Mouse (Mus musculus): ENCODE data around the gene Sipa1l3. TPM values are rescaled to one million over a fixed set of nuclear protein-coding genes. Genes with fewer than 3 reads are reported as not detected.

Sipa1l3 gene
- polyA plus RNA-seq, 1 experiment, result 93.0 TPM

DNA sequence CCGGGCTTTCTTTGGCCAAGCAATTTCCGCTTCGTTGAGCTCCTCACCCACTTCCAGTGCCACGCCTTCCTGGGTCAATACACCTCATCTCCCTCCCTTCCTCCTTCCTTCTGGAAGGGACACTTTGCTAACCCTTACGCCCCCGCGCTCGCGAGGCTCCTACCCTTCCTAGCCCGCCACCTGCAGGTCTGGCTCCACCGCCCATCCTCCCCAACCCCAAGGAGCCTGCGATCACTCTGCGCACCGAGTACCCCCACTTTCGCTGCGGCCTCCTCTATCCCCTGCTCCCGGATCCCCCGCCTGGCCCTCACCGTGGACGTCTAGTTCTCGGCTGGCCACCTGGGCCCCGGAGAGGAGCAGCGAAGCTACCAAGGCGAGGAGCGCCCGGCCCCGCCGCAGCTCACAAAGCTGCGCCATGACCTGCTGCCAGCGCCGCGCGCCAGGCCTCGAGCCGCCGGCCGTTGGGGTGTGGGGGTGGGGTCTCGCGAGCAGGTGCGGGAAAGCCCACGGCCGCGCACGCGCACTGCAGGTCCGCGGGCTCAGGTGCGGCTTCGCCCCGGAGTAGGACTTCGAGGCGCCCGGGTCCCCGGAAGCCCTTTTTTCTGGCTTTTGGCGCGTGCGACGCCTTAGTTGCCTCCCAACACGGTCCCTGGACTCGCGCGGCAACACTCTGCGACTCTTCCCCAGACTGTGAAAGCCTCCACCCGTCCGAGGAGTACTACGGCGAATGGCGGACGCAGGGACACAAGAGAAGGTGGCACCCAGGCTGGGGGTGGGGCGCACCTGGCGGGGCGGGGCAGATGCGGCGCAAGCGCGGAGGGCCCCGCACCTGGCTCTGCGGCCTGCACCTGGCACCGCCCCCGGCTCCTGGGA is 237.0 kb downstream of the Sipa1l3 start, which contains the start of gene Spint2:
Gene Spint2, minus strand, starts transcription at position 712 of the 873 bp plus-strand sequence.
- Histone ChIP-seq H3K4me3 (ENCODE audit: control insufficient read depth, insufficient read depth, low read length) (peak within 1 kb of the TSS; percentile 84), H3K4me1 (replicated peaks; ENCODE audit: control insufficient read depth, insufficient read depth, low read length) (peaks cover 28% of the 10 kb centered on the region), H3K27me3 (ENCODE audit: control insufficient read depth, insufficient read depth, low read length) (no peaks in the 10 kb centered on the region), H3K27ac (ENCODE audit: control insufficient read depth, insufficient read depth, low read length) (peak within 1 kb of the TSS; percentile 85), H3K36me3 (ENCODE audit: control insufficient read depth, insufficient read depth, low read length) (no peaks in the 10 kb centered on the region; the same call in 1 of the 2 replicates)
- under 1% methylated on average over 80 of the region's 80 CpGs for WGBS
- TF ChIP-seq CTCF (IDR thresholded peaks at IDR 0.05; ENCODE audit: borderline replicate concordance, control insufficient read depth, extremely low read depth, insufficient read depth, low read length, poor library complexity) (0 out of 2 replicates have a peak, but pooled peaks have one; percentile 31), POLR2A (IDR thresholded peaks at IDR 0.05; ENCODE audit: control insufficient read depth, extremely low read depth, insufficient read depth, low read length, poor library complexity) (peak; percentile 62)
- peak; percentile 80 for DNase-seq

DNA sequence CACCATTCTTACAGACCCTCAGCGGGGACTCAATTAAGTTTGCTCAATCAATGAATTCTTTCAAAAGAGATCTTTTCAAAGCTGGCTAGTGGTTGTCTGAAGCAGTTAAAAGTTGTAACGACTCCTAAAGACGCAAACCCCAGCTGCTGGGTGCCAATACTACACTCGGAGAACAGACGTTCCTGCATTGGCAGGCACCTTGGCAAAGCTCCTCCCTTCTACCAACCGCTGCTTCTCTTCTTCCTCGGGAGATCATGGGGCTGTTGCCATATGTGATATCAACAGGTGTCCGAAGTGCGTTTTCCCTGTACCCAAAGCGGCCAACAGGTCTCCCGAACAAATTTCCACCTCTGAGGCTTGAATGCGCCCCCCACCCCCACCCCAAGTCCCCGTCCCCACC is 237.6 kb downstream of the Sipa1l3 start:
- Histone ChIP-seq H3K4me3 (ENCODE audit: control insufficient read depth, insufficient read depth, low read length) (peak overlapping the region; percentile 84), H3K36me3 (ENCODE audit: control insufficient read depth, insufficient read depth, low read length) (no peaks in the 10 kb centered on the region; the same call in 1 of the 2 replicates), H3K4me1 (replicated peaks; ENCODE audit: control insufficient read depth, insufficient read depth, low read length) (peaks cover 28% of the 10 kb centered on the region), H3K27ac (ENCODE audit: control insufficient read depth, insufficient read depth, low read length) (peak overlapping the region; percentile 85), H3K27me3 (ENCODE audit: control insufficient read depth, insufficient read depth, low read length) (no peaks in the 10 kb centered on the region)
- peak; percentile 52 for DNase-seq
- TF ChIP-seq CTCF (IDR thresholded peaks at IDR 0.05; ENCODE audit: borderline replicate concordance, control insufficient read depth, extremely low read depth, insufficient read depth, low read length, poor library complexity) (no peak), POLR2A (IDR thresholded peaks at IDR 0.05; ENCODE audit: control insufficient read depth, extremely low read depth, insufficient read depth, low read length, poor library complexity) (no peak)
- WGBS, result 7% methylated on average over 13 of the region's 13 CpGs

DNA sequence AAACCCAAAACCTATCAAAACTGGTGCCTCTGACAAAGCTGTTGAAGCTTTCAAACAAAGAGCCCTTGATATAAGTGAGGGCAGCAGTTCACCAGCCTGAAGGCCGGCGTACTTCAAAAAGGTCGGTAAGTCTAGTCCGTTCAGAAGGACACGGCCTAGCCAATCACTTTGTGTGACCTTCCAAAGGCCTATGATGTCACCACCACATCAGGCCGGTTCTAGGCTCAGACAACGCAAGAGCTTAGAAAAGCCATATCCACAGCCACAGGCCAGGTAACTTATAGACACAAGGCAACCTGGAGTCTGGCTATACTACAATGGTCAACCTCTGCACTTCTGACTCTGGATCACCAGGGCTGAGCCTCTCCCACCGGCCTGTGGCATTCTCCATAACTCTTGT is 238.5 kb downstream of the Sipa1l3 start:
- H3K4me3 ChIP-seq (ENCODE audit: control insufficient read depth, insufficient read depth, low read length), result peak overlapping the region; percentile 31
- H3K27me3 ChIP-seq (ENCODE audit: control insufficient read depth, insufficient read depth, low read length), result no peaks in the 10 kb centered on the region
- TF ChIP-seq POLR2A (IDR thresholded peaks at IDR 0.05; ENCODE audit: control insufficient read depth, extremely low read depth, insufficient read depth, low read length, poor library complexity) (no peak), CTCF (IDR thresholded peaks at IDR 0.05; ENCODE audit: borderline replicate concordance, control insufficient read depth, extremely low read depth, insufficient read depth, low read length, poor library complexity) (no peak)
- WGBS, result 89% methylated on average over 8 of the region's 8 CpGs
- peaks cover 28% of the 10 kb centered on the region for H3K4me1 ChIP-seq (replicated peaks; ENCODE audit: control insufficient read depth, insufficient read depth, low read length)
- no peaks in the 10 kb centered on the region; the same call in 1 of the 2 replicates for H3K36me3 ChIP-seq (ENCODE audit: control insufficient read depth, insufficient read depth, low read length)
- peak; percentile 18 for DNase-seq
- peak overlapping the region; percentile 85 for H3K27ac ChIP-seq (ENCODE audit: control insufficient read depth, insufficient read depth, low read length)

DNA sequence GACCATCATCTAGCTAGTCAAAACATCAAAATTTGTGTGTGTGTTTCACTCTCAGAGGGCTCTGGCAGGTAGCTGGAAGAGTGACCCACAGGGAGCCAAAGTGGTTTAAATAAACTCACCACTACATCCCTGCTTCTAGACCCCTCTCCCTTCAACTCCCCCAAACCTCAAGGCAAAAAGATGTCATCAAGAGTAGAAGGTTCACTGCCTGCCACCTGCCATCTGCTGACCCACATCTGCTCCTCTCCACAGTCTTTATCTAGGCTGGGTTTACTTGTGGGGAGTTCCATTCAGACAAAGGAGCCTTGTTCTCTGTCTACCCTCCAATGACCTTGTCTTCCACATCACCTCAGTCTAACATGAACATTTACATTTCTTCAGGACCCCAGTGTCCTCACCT is 239.2 kb downstream of the Sipa1l3 start:
- Histone ChIP-seq H3K27ac (ENCODE audit: control insufficient read depth, insufficient read depth, low read length) (peak overlapping the region; percentile 85), H3K27me3 (ENCODE audit: control insufficient read depth, insufficient read depth, low read length) (no peaks in the 10 kb centered on the region), H3K4me1 (replicated peaks; ENCODE audit: control insufficient read depth, insufficient read depth, low read length) (peaks cover 29% of the 10 kb centered on the region), H3K4me3 (ENCODE audit: control insufficient read depth, insufficient read depth, low read length) (no peak overlapping the region), H3K36me3 (ENCODE audit: control insufficient read depth, insufficient read depth, low read length) (peaks cover 3% of the 10 kb centered on the region; the same call in 1 of the 2 replicates)
- no peak for TF ChIP-seq CTCF (IDR thresholded peaks at IDR 0.05; ENCODE audit: borderline replicate concordance, control insufficient read depth, extremely low read depth, insufficient read depth, low read length, poor library complexity)
- TF ChIP-seq POLR2A (IDR thresholded peaks at IDR 0.05; ENCODE audit: control insufficient read depth, extremely low read depth, insufficient read depth, low read length, poor library complexity), result no peak
- peak; percentile 39 for DNase-seq

DNA sequence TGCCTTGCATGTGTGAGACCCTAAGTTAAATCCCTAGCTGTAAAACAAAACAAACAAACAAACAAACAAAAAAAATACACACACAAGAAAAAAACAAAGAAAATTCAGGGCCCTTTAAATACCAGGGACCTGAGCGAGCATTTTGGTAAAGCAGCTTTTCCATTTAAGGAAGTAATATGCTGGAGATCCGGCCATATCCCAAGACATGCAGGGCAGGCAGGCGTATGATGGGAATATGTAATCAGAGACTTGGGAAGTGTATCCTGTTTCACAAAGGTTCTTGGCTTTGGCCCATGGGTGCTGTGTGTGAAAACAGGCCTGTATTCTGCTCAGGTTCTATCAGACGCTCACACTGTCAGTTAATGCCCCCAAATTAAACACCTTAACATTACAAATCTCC is 240.9 kb downstream of the Sipa1l3 start:
- H3K4me1 ChIP-seq (replicated peaks; ENCODE audit: control insufficient read depth, insufficient read depth, low read length), result peaks cover 31% of the 10 kb centered on the region
- DNase-seq, result no peak
- 91% methylated on average over 4 of the region's 4 CpGs for WGBS
- no peak for TF ChIP-seq POLR2A (IDR thresholded peaks at IDR 0.05; ENCODE audit: control insufficient read depth, extremely low read depth, insufficient read depth, low read length, poor library complexity)
- no peak for TF ChIP-seq CTCF (IDR thresholded peaks at IDR 0.05; ENCODE audit: borderline replicate concordance, control insufficient read depth, extremely low read depth, insufficient read depth, low read length, poor library complexity)
- H3K36me3 ChIP-seq (ENCODE audit: control insufficient read depth, insufficient read depth, low read length), result peaks cover 4% of the 10 kb centered on the region; the same call in 1 of the 2 replicates
- H3K27me3 ChIP-seq (ENCODE audit: control insufficient read depth, insufficient read depth, low read length), result no peaks in the 10 kb centered on the region
- H3K27ac ChIP-seq (ENCODE audit: control insufficient read depth, insufficient read depth, low read length), result 0 out of 2 replicates have a peak overlapping the region, but pooled peaks have one; percentile 28
- no peak overlapping the region for H3K4me3 ChIP-seq (ENCODE audit: control insufficient read depth, insufficient read depth, low read length)

DNA sequence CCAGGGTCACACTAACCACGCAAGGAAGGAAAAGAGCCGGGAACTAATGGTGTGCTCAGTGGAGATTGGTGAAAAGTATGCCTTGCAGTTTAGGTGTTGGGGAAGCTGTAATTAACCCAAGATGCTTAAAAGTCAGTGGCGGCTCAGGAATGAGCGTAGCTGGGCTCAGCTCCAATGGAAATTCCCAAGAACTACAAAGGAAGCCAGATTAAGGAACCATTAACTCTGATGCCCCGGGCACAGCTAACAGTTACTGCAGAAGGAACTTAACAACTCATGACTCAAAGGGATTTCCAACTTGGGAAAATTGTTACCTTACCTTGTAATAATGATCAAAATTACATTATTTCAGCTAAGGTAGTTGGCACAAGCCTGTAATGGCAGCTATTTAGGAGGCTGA is 241.7 kb downstream of the Sipa1l3 start:
- peaks cover 29% of the 10 kb centered on the region for H3K4me1 ChIP-seq (replicated peaks; ENCODE audit: control insufficient read depth, insufficient read depth, low read length)
- no peak for DNase-seq
- H3K27me3 ChIP-seq (ENCODE audit: control insufficient read depth, insufficient read depth, low read length), result no peaks in the 10 kb centered on the region
- H3K36me3 ChIP-seq (ENCODE audit: control insufficient read depth, insufficient read depth, low read length), result peaks cover 4% of the 10 kb centered on the region; the same call in 1 of the 2 replicates
- H3K4me3 ChIP-seq (ENCODE audit: control insufficient read depth, insufficient read depth, low read length), result no peak overlapping the region
- TF ChIP-seq CTCF (IDR thresholded peaks at IDR 0.05; ENCODE audit: borderline replicate concordance, control insufficient read depth, extremely low read depth, insufficient read depth, low read length, poor library complexity) (no peak), POLR2A (IDR thresholded peaks at IDR 0.05; ENCODE audit: control insufficient read depth, extremely low read depth, insufficient read depth, low read length, poor library complexity) (no peak)
- 88% methylated on average over 5 of the region's 5 CpGs for WGBS
- H3K27ac ChIP-seq (ENCODE audit: control insufficient read depth, insufficient read depth, low read length), result no peak overlapping the region; the same call in 1 of the 2 replicates

Data from thymus, adult 2 months (tissue).